In genomic region chr14:30674947-30675346, GRCm38 (mm10) we compare ENCODE assay signal across 14 mouse cellular contexts. TPM values are rescaled to one million over a fixed set of nuclear protein-coding genes. Genes with fewer than 3 reads are reported as not detected.
DNase-seq lines count a peak whose midpoint lies in the region; ATAC-seq and TF ChIP-seq lines count a peak whose summit lies in the region.
"Had no signal": no experiment of that assay in that cellular context is flagged by ENCODE, and none has a peak within 500 bp of the region (broad histone marks: within the 10 kb centered on the region; RNA-seq: fewer than 3 reads in every experiment).

No protein-coding gene starts in this region.

- H3K79me2 ChIP-seq in MEL (ENCODE audit: control insufficient read depth, insufficient read depth, low read length, poor library complexity), result no peaks in the 10 kb centered on the region

- H3K4me3 ChIP-seq in MEL (ENCODE audit: control insufficient read depth in 1 of 2, insufficient read depth in 1 of 2, low read depth in 2 of 2, low read length in 2 of 2), result peak overlapping the region; percentile 17 to 21; a peak in 1 of 4 replicates
- H3K4me3 ChIP-seq in lung, adult 2 months (replicated peaks; ENCODE audit: extremely low read depth, low read depth, low read length), result no peak overlapping the region
- H3K4me3 ChIP-seq in thymus, adult 2 months (ENCODE audit: control insufficient read depth, insufficient read depth, low read length), result no peak overlapping the region
- H3K4me3 ChIP-seq in kidney, adult 2 months (ENCODE audit: insufficient read depth, low read depth, low read length), result no peak overlapping the region
- H3K4me3 ChIP-seq: kidney, embryonic 15.5 days; limb, embryonic 15.5 days had no signal

- H3K27me3 ChIP-seq in MEL (ENCODE audit: control insufficient read depth in 1 of 2, insufficient read depth in 2 of 2, low read length in 2 of 2), result no peaks in the 10 kb centered on the region
- no peaks in the 10 kb centered on the region for H3K27me3 ChIP-seq in thymus, adult 2 months (ENCODE audit: control insufficient read depth, insufficient read depth, low read length)
- no peaks in the 10 kb centered on the region for H3K27me3 ChIP-seq in kidney, adult 2 months (replicated peaks; ENCODE audit: control insufficient read depth, insufficient read depth, low read length)
- H3K27me3 ChIP-seq: kidney, embryonic 15.5 days; limb, embryonic 15.5 days had no signal

- no peak for TF ChIP-seq RAD21 in MEL (IDR thresholded peaks at IDR 0.05; ENCODE audit: low read depth, low read length)

- peak overlapping the region; percentile 64 for H3K9ac ChIP-seq in MEL (ENCODE audit: control insufficient read depth, low read depth, low read length, poor library complexity, severe bottlenecking)
- H3K9ac ChIP-seq: kidney, embryonic 15.5 days; limb, embryonic 15.5 days had no signal

- ATAC-seq in erythroblast, adult 5-6 weeks (replicated peaks; ENCODE audit: low FRiP score, poor library complexity, severe bottlenecking), result peak; percentile 55; the same call in 1 of the 2 replicates

- WGBS in lung, adult 2 months, result 56% methylated on average over 6 of the region's 6 CpGs
- 38% methylated on average over 6 of the region's 6 CpGs for WGBS in thymus, adult 2 months
- WGBS in kidney, adult 2 months, result 79% methylated on average over 6 of the region's 6 CpGs

- TF ChIP-seq CTCF in MEL (IDR thresholded peaks at IDR 0.05 in 2 of 3, conservative IDR thresholded peaks at IDR 0.05 in 1 of 3; ENCODE audit: control insufficient read depth in 1 of 3, insufficient read depth in 1 of 3, low read depth in 2 of 3, low read length in 3 of 3, poor library complexity in 1 of 3, severe bottlenecking in 1 of 3), result no peak
- TF ChIP-seq CTCF in lung, adult 2 months (IDR thresholded peaks at IDR 0.05; ENCODE audit: insufficient read depth, low read length), result no peak
- no peak for TF ChIP-seq CTCF in thymus, adult 2 months (IDR thresholded peaks at IDR 0.05; ENCODE audit: borderline replicate concordance, control insufficient read depth, extremely low read depth, insufficient read depth, low read length, poor library complexity)
- TF ChIP-seq CTCF in kidney, adult 2 months (conservative IDR thresholded peaks at IDR 0.05; ENCODE audit: insufficient read depth, insufficient read length, low read depth, low read length), result no peak

- H3K9me3 ChIP-seq in MEL (replicated peaks; ENCODE audit: insufficient read depth, low read length), result no peaks in the 10 kb centered on the region
- H3K9me3 ChIP-seq: G1E; kidney, embryonic 15.5 days; limb, embryonic 15.5 days had no signal

- TF ChIP-seq EP300 in MEL (IDR thresholded peaks at IDR 0.05; ENCODE audit: low read depth in 1 of 2, low read length in 2 of 2), result peak; percentile 73 to 75

- peaks cover 2 to 15% of the 10 kb centered on the region in 2 experiments; a peak in 3 of 4 replicates for H3K36me3 ChIP-seq in MEL (ENCODE audit: control insufficient read depth in 1 of 2, insufficient read depth in 2 of 2, low read length in 2 of 2)
- peaks cover 31% of the 10 kb centered on the region for H3K36me3 ChIP-seq in thymus, adult 2 months (ENCODE audit: control insufficient read depth, insufficient read depth, low read length)
- no peaks in the 10 kb centered on the region; the same call in none of the 2 replicates for H3K36me3 ChIP-seq in kidney, adult 2 months (ENCODE audit: control insufficient read depth, insufficient read depth, low read length)

- peak overlapping the region; percentile 85 for H3K27ac ChIP-seq in MEL (ENCODE audit: control insufficient read depth, low read depth, low read length)
- peak overlapping the region; percentile 73 for H3K27ac ChIP-seq in thymus, adult 2 months (ENCODE audit: control insufficient read depth, insufficient read depth, low read length)
- H3K27ac ChIP-seq in kidney, adult 2 months (ENCODE audit: insufficient read depth, low read depth, low read length), result no peak overlapping the region
- H3K27ac ChIP-seq: kidney, embryonic 15.5 days; limb, embryonic 15.5 days had no signal

- H3K4me1 ChIP-seq in MEL (ENCODE audit: control insufficient read depth in 1 of 2, insufficient read depth in 2 of 2, low read length in 2 of 2), result peaks cover 9 to 10% of the 10 kb centered on the region in 2 experiments
- no peaks in the 10 kb centered on the region for H3K4me1 ChIP-seq in lung, adult 2 months (ENCODE audit: control insufficient read depth, insufficient read depth, low read length)
- H3K4me1 ChIP-seq in thymus, adult 2 months (replicated peaks; ENCODE audit: control insufficient read depth, insufficient read depth, low read length), result peaks cover 5% of the 10 kb centered on the region
- no peaks in the 10 kb centered on the region for H3K4me1 ChIP-seq in kidney, adult 2 months (ENCODE audit: control insufficient read depth, insufficient read depth, low read length)
- H3K4me1 ChIP-seq: kidney, embryonic 15.5 days; limb, embryonic 15.5 days had no signal

- peak; percentile 95 for DNase-seq in MEL (ENCODE audit: low read depth, low spot score)
- peak; percentile 57 for DNase-seq in lung, adult 2 months
- peak; percentile 58 for DNase-seq in thymus, adult 2 months
- DNase-seq in kidney, adult 2 months, result no peak
- DNase-seq in adrenal gland, adult 8-10 months, result no peak
- DNase-seq in layer of hippocampus, postnatal 14 days (ENCODE audit: low spot score in 2 of 2), result no peak
- DNase-seq: adrenal gland, postnatal 14 days; cerebellum, adult 9-11 months; gastrocnemius, postnatal 10 days; layer of hippocampus, postnatal 36 days had no signal

- TF ChIP-seq POLR2A in MEL (IDR thresholded peaks at IDR 0.05; ENCODE audit: control insufficient read depth in 1 of 2, insufficient read depth in 1 of 2, low read depth in 1 of 2, low read length in 2 of 2, poor library complexity in 1 of 2), result peak in 1 of 2 experiments; percentile 22; a peak in 1 of 4 replicates
- no peak for TF ChIP-seq POLR2A in lung, adult 2 months (IDR thresholded peaks at IDR 0.05; ENCODE audit: borderline replicate concordance, extremely low read depth, low read depth, low read length)
- TF ChIP-seq POLR2A in thymus, adult 2 months (IDR thresholded peaks at IDR 0.05; ENCODE audit: control insufficient read depth, extremely low read depth, insufficient read depth, low read length, poor library complexity), result no peak
- TF ChIP-seq POLR2A in kidney, adult 2 months (IDR thresholded peaks at IDR 0.05; ENCODE audit: low read depth, low read length), result no peak

TF ChIP-seq in MEL, 35 proteins besides CTCF, POLR2A, EP300 and RAD21 (continues in another document):
- no peak for TF ChIP-seq ZKSCAN1 (IDR thresholded peaks at IDR 0.05; ENCODE audit: low read depth, low read length)
- no peak for TF ChIP-seq JUND (IDR thresholded peaks at IDR 0.05; ENCODE audit: low read depth, low read length)
- no peak for TF ChIP-seq USF2 (IDR thresholded peaks at IDR 0.05; ENCODE audit: borderline replicate concordance in 1 of 2, insufficient read depth in 1 of 2, low read depth in 1 of 2, low read length in 2 of 2)
- TF ChIP-seq NRF1 (IDR thresholded peaks at IDR 0.05; ENCODE audit: insufficient read depth, low read depth, low read length, poor library complexity, severe bottlenecking), result no peak
- TF ChIP-seq MXI1 (IDR thresholded peaks at IDR 0.05; ENCODE audit: low read depth, low read length), result peak; percentile 90
- no peak for TF ChIP-seq KAT2A (conservative IDR thresholded peaks at IDR 0.05; ENCODE audit: low read depth, low read length)
- TF ChIP-seq ETS1 (IDR thresholded peaks at IDR 0.05; ENCODE audit: low read depth, low read length), result peak; percentile 72
- TF ChIP-seq CHD1 (IDR thresholded peaks at IDR 0.05; ENCODE audit: low read depth, low read length), result no peak
- no peak for TF ChIP-seq MAZ (IDR thresholded peaks at IDR 0.05; ENCODE audit: low read depth, low read length)
- no peak for TF ChIP-seq BHLHE40 (IDR thresholded peaks at IDR 0.05; ENCODE audit: borderline replicate concordance, low read depth, low read length)
- TF ChIP-seq SIN3A (IDR thresholded peaks at IDR 0.05; ENCODE audit: low read length), result peak; percentile 85
- TF ChIP-seq USF1 (IDR thresholded peaks at IDR 0.05; ENCODE audit: low read depth, low read length), result no peak
- TF ChIP-seq ELF1 (IDR thresholded peaks at IDR 0.05; ENCODE audit: low read depth, low read length), result no peak

RNA-seq across cellular contexts. Expression of gene Rft1, which starts 20.8 kb away (rescaled TPM):
- total RNA-seq in MEL (2012; rRNA removed), result 8.0 and 9.1 TPM in 2 replicates
- polyA plus RNA-seq in MEL (2012; ENCODE audit: insufficient read depth in 1 of 2, insufficient read length in 2 of 2, low read depth in 1 of 2, low replicate concordance in 2 of 2, missing spikeins in 1 of 2), result 10 to 100 TPM in 1 of 2 experiments, not detected in 1; 11.3 TPM
- 1.2 and 2.5 TPM in 2 replicates for total RNA-seq in erythroblast, adult 5-6 weeks (2015; ENCODE audit: low replicate concordance)
- total RNA-seq in erythroblast, adult 5-6 weeks (2017; ENCODE audit: low replicate concordance), result 2.1 and 2.7 TPM in 2 replicates
- 10.1 and 18.7 TPM in 2 replicates for polyA plus RNA-seq in lung, adult 2 months (2012; rRNA removed)
- 13.8 and 14.0 TPM in 2 replicates for polyA plus RNA-seq in thymus, adult 2 months (2012; rRNA removed)
- polyA plus RNA-seq in kidney, adult 2 months (2012; rRNA removed), result 17.6 and 18.8 TPM in 2 replicates
- 10 to 100 TPM; 31.0 to 39.7 (median 33.2) TPM for total RNA-seq in adrenal gland, adult 8-10 months (2022)
- total RNA-seq in layer of hippocampus, postnatal 14 days (2021), result 10 to 100 TPM; 11.0 to 11.7 TPM

RNA-seq across cellular contexts. Expression of gene Sfmbt1, which starts 39.7 kb away (rescaled TPM):
- 9.4 and 12.4 TPM in 2 replicates for total RNA-seq in MEL (2012; rRNA removed)
- polyA plus RNA-seq in MEL (2012; ENCODE audit: insufficient read depth in 1 of 2, insufficient read length in 2 of 2, low read depth in 1 of 2, low replicate concordance in 2 of 2, missing spikeins in 1 of 2), result 10 to 100 TPM; 13.7 to 33.0 TPM
- total RNA-seq in erythroblast, adult 5-6 weeks (2015; ENCODE audit: low replicate concordance), result 8.2 and 8.6 TPM in 2 replicates
- 9.8 and 10.1 TPM in 2 replicates for total RNA-seq in erythroblast, adult 5-6 weeks (2017; ENCODE audit: low replicate concordance)
- polyA plus RNA-seq in lung, adult 2 months (2012; rRNA removed), result 0.93 and 1.8 TPM in 2 replicates
- polyA plus RNA-seq in thymus, adult 2 months (2012; rRNA removed), result 3.2 and 4.0 TPM in 2 replicates
- 2.2 and 3.3 TPM in 2 replicates for polyA plus RNA-seq in kidney, adult 2 months (2012; rRNA removed)
- 10 to 100 TPM; 26.7 to 31.3 (median 30.3) TPM for total RNA-seq in adrenal gland, adult 8-10 months (2022)
- 10 to 100 TPM; 25.4 to 27.8 TPM for total RNA-seq in layer of hippocampus, postnatal 14 days (2021)

RNA-seq across cellular contexts. Expression of gene Prkcd, which starts 48.9 kb away (rescaled TPM):
- 33.9 and 37.4 TPM in 2 replicates for total RNA-seq in MEL (2012; rRNA removed)
- polyA plus RNA-seq in MEL (2012; ENCODE audit: insufficient read depth in 1 of 2, insufficient read length in 2 of 2, low read depth in 1 of 2, low replicate concordance in 2 of 2, missing spikeins in 1 of 2), result 10 to 100 TPM in 1 of 2 experiments, not detected in 1; 72.7 TPM
- 35.5 and 43.7 TPM in 2 replicates for total RNA-seq in erythroblast, adult 5-6 weeks (2015; ENCODE audit: low replicate concordance)
- 39.9 and 41.3 TPM in 2 replicates for total RNA-seq in erythroblast, adult 5-6 weeks (2017; ENCODE audit: low replicate concordance)
- 111 and 134 TPM in 2 replicates for polyA plus RNA-seq in lung, adult 2 months (2012; rRNA removed)
- polyA plus RNA-seq in thymus, adult 2 months (2012; rRNA removed), result 201 and 214 TPM in 2 replicates
- 80.6 and 96.2 TPM in 2 replicates for polyA plus RNA-seq in kidney, adult 2 months (2012; rRNA removed)
- 100 to 1,000 TPM; 118 to 213 (median 160) TPM for total RNA-seq in adrenal gland, adult 8-10 months (2022)
- 10 to 100 TPM; 51.0 to 55.9 TPM for total RNA-seq in layer of hippocampus, postnatal 14 days (2021)

Comparison
In these comparisons a context has a peak if more than half of its experiments do, and no peak if none do; other contexts are left out.
1. DNase-seq: peak in MEL (single experiment), lung, adult 2 months (single experiment) and thymus, adult 2 months (single experiment); none in kidney, adult 2 months (single experiment), adrenal gland, adult 8-10 months (single experiment) and layer of hippocampus, postnatal 14 days (0 of 2).
2. H3K4me3 ChIP-seq: peak in MEL (2 of 2); none in lung, adult 2 months (single experiment), thymus, adult 2 months (single experiment) and kidney, adult 2 months (single experiment).